Mouse (Mus musculus): ENCODE measurements at regions not wholly inside any gene's neighbourhood (a gene's known extent, or its start where the extent isn't known, plus 50 kb on each side); places are given as distances from the start of the nearest gene placed in this dataset.

- TF ChIP-seq CTCF (IDR thresholded peaks at IDR 0.05; ENCODE audit: low read depth, low read length): no peak
- no peak for TF ChIP-seq POLR2A (IDR thresholded peaks at IDR 0.05; ENCODE audit: borderline replicate concordance, low read depth, low read length)
Observed at GRCm38 (mm10) chr16:7928391-7928935, 496.5 kb downstream of the Tmem114 start.
